Comparison of ENCODE assay signal across 8 mouse cellular contexts in genomic region chr13:111489802-111490723, GRCm38 (mm10). TPM values are rescaled to one million over a fixed set of nuclear protein-coding genes. Genes with fewer than 3 reads are reported as not detected.
A peak's percentile ranks its signal among the peaks of the same experiment; 100 is the strongest.
DNase-seq lines count a peak whose midpoint lies in the region; ATAC-seq and TF ChIP-seq lines count a peak whose summit lies in the region.

TSS of gene Gpbp1 (minus strand) at chr13:111490111.

- H3K4me1 ChIP-seq in G1E (ENCODE audit: insufficient read depth, low read depth, low read length) = peaks cover 22% of the 10 kb centered on the region
- H3K4me1 ChIP-seq in forebrain, embryonic 16.5 days (replicated peaks; ENCODE audit: control insufficient read depth, insufficient read depth, low read length) = peaks cover 14% of the 10 kb centered on the region
- H3K4me1 ChIP-seq in lung, embryonic 14.5 days (ENCODE audit: insufficient read depth) = no peaks in the 10 kb centered on the region
- H3K4me1 ChIP-seq in olfactory bulb, adult 2 months (ENCODE audit: control insufficient read depth, insufficient read depth, low read length) = no peaks in the 10 kb centered on the region
- H3K4me1 ChIP-seq in thymus, adult 2 months (replicated peaks; ENCODE audit: control insufficient read depth, insufficient read depth, low read length) = peaks cover 5% of the 10 kb centered on the region

- intact Hi-C loops in heart, postnatal 36 days (cut with DNase I) = loop anchor here (2.0 to 5.0 kb wide), 2 partner anchors 195 to 232 kb away; no protein-coding TSS in a partner anchor

- H3K4me3 ChIP-seq in G1E (ENCODE audit: low read depth, low read length) = peak within 1 kb of the TSS; percentile 96
- peak within 1 kb of the TSS; percentile 59 for H3K4me3 ChIP-seq in forebrain, embryonic 16.5 days (replicated peaks; ENCODE audit: low read length)
- peak within 1 kb of the TSS; percentile 92 for H3K4me3 ChIP-seq in layer of hippocampus, adult 2 months
- peak within 1 kb of the TSS; percentile 96 for H3K4me3 ChIP-seq in lung, embryonic 14.5 days (ENCODE audit: low read depth, low read length)
- H3K4me3 ChIP-seq in olfactory bulb, adult 2 months (ENCODE audit: insufficient read depth, low read depth, low read length) = peak within 1 kb of the TSS; percentile 91
- H3K4me3 ChIP-seq in thymus, adult 2 months (ENCODE audit: control insufficient read depth, insufficient read depth, low read length) = peak within 1 kb of the TSS; percentile 91

- TF ChIP-seq CTCF in G1E (IDR thresholded peaks at IDR 0.05; ENCODE audit: low read depth, low read length) = no peak
- TF ChIP-seq CTCF in layer of hippocampus, adult 2 months (conservative IDR thresholded peaks at IDR 0.05) = no peak
- TF ChIP-seq CTCF in lung, embryonic 14.5 days (IDR thresholded peaks at IDR 0.05; ENCODE audit: low read depth) = no peak
- no peak for TF ChIP-seq CTCF in olfactory bulb, adult 2 months (IDR thresholded peaks at IDR 0.05; ENCODE audit: insufficient read depth, low read depth, low read length)
- TF ChIP-seq CTCF in thymus, adult 2 months (IDR thresholded peaks at IDR 0.05; ENCODE audit: borderline replicate concordance, control insufficient read depth, extremely low read depth, insufficient read depth, low read length, poor library complexity) = peak; percentile 63; the same call in 1 of the 2 replicates

- peak; percentile 99 for ATAC-seq in G1E (ENCODE audit: extremely low read depth, insufficient number of reproducible peaks, low FRiP score, poor library complexity, severe bottlenecking)
- ATAC-seq in forebrain, embryonic 16.5 days = peak; percentile 93
- peak; percentile 94 for ATAC-seq in lung, embryonic 14.5 days (ENCODE audit: insufficient read depth)

- H3K9me3 ChIP-seq in G1E (replicated peaks) = no peaks in the 10 kb centered on the region
- no peaks in the 10 kb centered on the region for H3K9me3 ChIP-seq in forebrain, embryonic 16.5 days (ENCODE audit: control insufficient read depth, low read length)
- no peaks in the 10 kb centered on the region for H3K9me3 ChIP-seq in lung, embryonic 14.5 days (ENCODE audit: low read depth, low read length)

- H3K27ac ChIP-seq in forebrain, embryonic 16.5 days (ENCODE audit: low read length) = peak within 1 kb of the TSS; percentile 93
- peak within 1 kb of the TSS; percentile 99 for H3K27ac ChIP-seq in layer of hippocampus, adult 2 months
- peak within 1 kb of the TSS; percentile 98 for H3K27ac ChIP-seq in lung, embryonic 14.5 days (ENCODE audit: low read depth)
- H3K27ac ChIP-seq in olfactory bulb, adult 2 months (ENCODE audit: insufficient read depth, low read depth, low read length) = peak within 1 kb of the TSS; percentile 96
- peak within 1 kb of the TSS; percentile 88 for H3K27ac ChIP-seq in thymus, adult 2 months (ENCODE audit: control insufficient read depth, insufficient read depth, low read length)

- peak within 1 kb of the TSS; percentile 74 for H3K9ac ChIP-seq in forebrain, embryonic 16.5 days (replicated peaks; ENCODE audit: low read depth, low read length)
- peak within 1 kb of the TSS; percentile 98 for H3K9ac ChIP-seq in lung, embryonic 14.5 days

- TF ChIP-seq POLR2A in olfactory bulb, adult 2 months (IDR thresholded peaks at IDR 0.05; ENCODE audit: insufficient read depth, low read depth, low read length) = peak; percentile 88
- TF ChIP-seq POLR2A in thymus, adult 2 months (IDR thresholded peaks at IDR 0.05; ENCODE audit: control insufficient read depth, extremely low read depth, insufficient read depth, low read length, poor library complexity) = peak; percentile 89

- peak within 1 kb of the TSS; percentile 84 for H3K4me2 ChIP-seq in forebrain, embryonic 16.5 days (ENCODE audit: low read length)
- peak within 1 kb of the TSS; percentile 86 for H3K4me2 ChIP-seq in lung, embryonic 14.5 days

- no peaks in the 10 kb centered on the region for H3K36me3 ChIP-seq in G1E (replicated peaks)
- H3K36me3 ChIP-seq in forebrain, embryonic 16.5 days (ENCODE audit: control insufficient read depth, insufficient read depth) = 0 out of 2 replicates have a peak, but pooled peaks cover 2% of the 10 kb centered on the region
- H3K36me3 ChIP-seq in lung, embryonic 14.5 days (ENCODE audit: insufficient read depth) = no peaks in the 10 kb centered on the region
- H3K36me3 ChIP-seq in thymus, adult 2 months (ENCODE audit: control insufficient read depth, insufficient read depth, low read length) = no peaks in the 10 kb centered on the region

- peaks cover 18% of the 10 kb centered on the region for H3K27me3 ChIP-seq in G1E (ENCODE audit: insufficient read depth, low read length)
- peaks cover 26% of the 10 kb centered on the region for H3K27me3 ChIP-seq in forebrain, embryonic 16.5 days (replicated peaks; ENCODE audit: control insufficient read depth, insufficient read depth, low read length)
- H3K27me3 ChIP-seq in lung, embryonic 14.5 days (ENCODE audit: insufficient read depth, low read length) = peaks cover 20% of the 10 kb centered on the region
- no peaks in the 10 kb centered on the region for H3K27me3 ChIP-seq in thymus, adult 2 months (ENCODE audit: control insufficient read depth, insufficient read depth, low read length)

- WGBS in forebrain, embryonic 16.5 days = under 1% methylated on average over 102 of the region's 109 CpGs
- under 1% methylated on average over 105 of the region's 109 CpGs for WGBS in lung, embryonic 14.5 days
- WGBS in olfactory bulb, adult 2 months = under 1% methylated on average over 96 of the region's 109 CpGs
- under 1% methylated on average over 107 of the region's 109 CpGs for WGBS in thymus, adult 2 months

- peak; percentile 96 for DNase-seq in G1E (ENCODE audit: low spot score)
- DNase-seq in cerebellum, adult 18-20 months = peak; percentile 99 to 100
- peak; percentile 99 for DNase-seq in heart, postnatal 36 days
- peak; percentile 100 for DNase-seq in layer of hippocampus, adult 2 months (ENCODE audit: low spot score in 2 of 2)
- DNase-seq in lung, embryonic 14.5 days = peak; percentile 100
- DNase-seq in thymus, adult 2 months = peak; percentile 100

RNA-seq across cellular contexts. Expression of gene Gpbp1, which starts in this region (rescaled TPM):
- total RNA-seq in G1E (2014; fragmentation: Nextera tagmentation) = 153 and 165 TPM in 2 replicates
- total RNA-seq in G1E (2017) = 134 and 160 TPM in 2 replicates
- polyA plus RNA-seq in G1E (2012) = 6.9 and 11.4 TPM in 2 replicates
- 107 and 122 TPM in 2 replicates for polyA plus RNA-seq in forebrain, embryonic 16.5 days (2015; fragmentation: Nextera tagmentation; extraction: Ambion mirVana)
- 10 to 100 TPM; 44.0 to 48.8 TPM for total RNA-seq in heart, postnatal 36 days (2021)
- 10 to 100 TPM; 93.4 to 95.9 TPM for total RNA-seq in layer of hippocampus, adult 2 months (2021)
- 92.2 and 97.4 TPM in 2 replicates for polyA plus RNA-seq in lung, embryonic 14.5 days (2014; fragmentation: Nextera tagmentation; extraction: Ambion mirVana)
- not detected in 2 replicates for polyA plus RNA-seq in olfactory bulb, adult 2 months (2012; ENCODE audit: insufficient read depth, insufficient read length, low replicate concordance, missing spikeins)
- polyA plus RNA-seq in thymus, adult 2 months (2012; rRNA removed) = 4.4 and 5.0 TPM in 2 replicates

Comparison
In these comparisons a context has a peak if more than half of its experiments do, and no peak if none do; other contexts are left out.
1. Peak in every context shown above with its lines: DNase-seq, ATAC-seq, H3K4me3 ChIP-seq and H3K27ac ChIP-seq.